Mouse (Mus musculus): ENCODE data around the gene Ttn. TPM values are rescaled to one million over a fixed set of nuclear protein-coding genes. Genes with fewer than 3 reads are reported as not detected.

Gene Ttn
- 0.01 and 0.32 TPM in 2 replicates for polyA plus RNA-seq (2012; rRNA removed)

DNA sequence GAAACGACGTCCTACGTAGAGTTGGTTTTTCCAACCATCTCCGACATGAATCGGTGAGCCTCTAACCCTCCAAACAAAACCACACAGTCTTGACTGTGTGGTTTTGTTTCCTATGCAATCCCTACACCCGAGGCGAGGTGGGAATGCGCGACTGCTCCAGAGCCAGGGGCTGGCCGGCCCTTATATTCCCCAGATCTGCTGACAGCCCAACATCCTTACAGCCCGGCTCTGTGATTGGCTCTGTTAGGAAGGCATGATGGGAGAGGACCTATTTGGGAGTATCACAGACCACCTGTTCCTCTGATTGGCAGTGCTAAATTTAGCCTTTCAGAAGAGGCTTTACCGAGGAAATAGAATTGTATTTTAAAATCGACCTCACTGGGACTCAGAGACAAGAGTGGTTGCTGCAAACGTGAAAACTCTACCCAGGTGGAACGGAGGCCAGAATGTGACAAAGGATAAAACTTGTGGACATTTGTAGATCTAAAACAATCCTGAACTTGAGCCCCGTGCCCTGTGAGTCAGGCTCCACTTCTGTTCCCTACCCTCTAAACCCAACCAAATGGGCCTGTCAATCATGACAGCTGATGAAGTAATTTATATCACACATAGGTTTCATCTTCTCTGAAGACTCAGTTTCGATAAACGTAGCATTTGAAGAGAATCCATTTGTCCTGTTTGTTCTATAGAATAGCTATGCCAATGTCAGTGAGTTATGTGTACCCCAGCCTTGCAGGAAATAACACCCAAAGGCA is at the start of gene Ttn:
Gene Ttn, minus strand, starts transcription at position 157 of the 755 bp plus-strand sequence.

GRCm38 (mm10) chr2:76674725-76675427 is 307.5 kb downstream of the Ttn start, which contains the start of gene Plekha3:
TSS of gene Plekha3 (plus strand) at chr2:76675281.

DNA sequence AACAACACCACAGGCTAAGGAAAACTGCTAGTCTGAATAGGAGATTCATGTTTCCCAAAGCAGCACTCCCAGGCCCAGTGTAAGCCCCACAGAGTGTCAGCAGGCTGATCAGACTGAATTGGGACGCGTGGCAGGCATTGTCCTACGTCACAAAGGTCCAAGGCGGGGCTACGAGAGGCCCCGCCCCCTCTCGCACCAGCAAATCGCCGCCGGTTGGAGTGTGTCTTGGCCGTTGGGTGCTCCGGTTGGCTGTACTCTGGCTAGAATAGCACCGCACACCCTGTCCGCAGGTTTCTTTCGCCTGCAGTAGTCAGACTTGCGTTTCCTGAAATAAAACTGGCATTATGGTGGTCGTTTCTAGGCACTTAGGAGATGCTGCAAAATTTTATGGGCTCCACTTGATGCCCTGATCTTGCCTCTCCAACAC is 309.4 kb downstream of the Ttn start, which contains the start of gene Fkbp7:
Gene Fkbp7, minus strand, starts transcription at position 151 of the 427 bp plus-strand sequence.

Other genes with a start within 250 kb of the Ttn start
- gene Ccdc141, start 188.1 kb upstream of the Ttn start, polyA plus RNA-seq (2012; rRNA removed), result 0.49 and 0.50 TPM in 2 replicates